Mouse (Mus musculus): Measurements from ENCODE around the gene Gm13769.
"Not testable (repeated sequence)": the region's sequence is repeated elsewhere in the genome, so short reads cannot be mapped to it uniquely, and the experiment has no call there.

Gene Gm13769

DNA sequence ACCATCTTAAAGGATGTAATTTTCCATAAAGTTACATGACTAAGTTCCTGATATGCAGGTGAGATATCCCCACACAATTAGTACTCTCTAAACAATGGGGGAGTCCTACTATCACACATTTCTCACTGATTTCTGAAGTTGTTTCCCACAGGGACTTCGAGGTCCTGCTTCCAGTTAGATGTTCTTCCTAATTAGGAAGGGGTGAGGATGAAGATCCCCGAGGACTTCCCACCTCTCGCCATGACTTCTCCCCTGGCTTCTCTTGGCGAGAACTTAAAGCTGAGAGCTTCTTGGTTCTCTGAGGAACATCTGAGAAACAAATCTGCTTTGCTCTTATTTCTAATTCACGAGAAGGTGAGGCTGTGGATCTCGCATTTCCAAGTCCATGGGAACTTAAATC, at the start of gene Gm13769:
Gene Gm13769, plus strand, starts transcription at position 301 of the 400 bp plus-strand sequence.
- in situ Hi-C loops (cut with MseI, MboI): not testable (repeated sequence)

DNA sequence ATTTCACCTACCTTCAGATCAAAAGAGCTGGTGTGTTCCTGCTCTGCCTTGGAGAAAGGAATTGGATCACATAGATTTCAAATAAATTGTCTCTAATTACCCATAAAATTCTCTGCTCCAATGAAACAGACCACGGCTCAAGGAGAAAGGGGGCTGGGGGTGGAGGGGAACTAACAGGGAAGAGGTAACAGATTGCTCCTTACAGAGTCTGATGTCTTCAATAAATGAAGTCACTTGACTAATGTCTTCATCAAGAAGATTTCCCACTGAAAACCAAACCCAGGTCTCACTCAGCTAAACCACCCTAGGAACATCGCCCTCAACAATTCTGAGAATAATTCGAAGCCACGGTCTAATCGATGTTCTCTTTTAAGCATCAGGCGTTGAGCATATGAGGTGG, 29.3 kb upstream of the Gm13769 start, which contains the start of gene Olfr1272:
Gene Olfr1272, minus strand, starts transcription at position 101 of the 400 bp plus-strand sequence.
- in situ Hi-C loops (cut with MseI, MboI): no loop called here

DNA sequence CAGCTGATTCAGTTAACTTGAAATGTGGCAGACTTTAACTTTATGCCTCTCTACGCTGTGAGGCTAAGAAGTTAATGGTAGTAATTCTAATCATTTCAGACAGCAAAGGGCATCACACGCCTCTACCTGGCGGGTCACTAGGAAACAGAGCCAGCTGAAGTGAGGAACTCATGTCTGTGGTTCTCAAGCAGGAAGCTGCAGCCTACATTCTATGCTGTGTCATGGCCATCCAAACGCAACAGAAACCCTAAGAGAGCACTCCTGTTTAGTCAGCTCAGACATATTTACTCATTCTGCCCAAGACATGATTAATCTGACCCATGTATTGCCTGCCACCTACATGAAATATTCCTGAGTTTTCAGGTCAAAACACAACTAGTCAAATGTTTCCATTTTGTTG, 24.7 kb downstream of the Gm13769 start:
- in situ Hi-C loops (cut with MseI, MboI): not testable (repeated sequence)

DNA sequence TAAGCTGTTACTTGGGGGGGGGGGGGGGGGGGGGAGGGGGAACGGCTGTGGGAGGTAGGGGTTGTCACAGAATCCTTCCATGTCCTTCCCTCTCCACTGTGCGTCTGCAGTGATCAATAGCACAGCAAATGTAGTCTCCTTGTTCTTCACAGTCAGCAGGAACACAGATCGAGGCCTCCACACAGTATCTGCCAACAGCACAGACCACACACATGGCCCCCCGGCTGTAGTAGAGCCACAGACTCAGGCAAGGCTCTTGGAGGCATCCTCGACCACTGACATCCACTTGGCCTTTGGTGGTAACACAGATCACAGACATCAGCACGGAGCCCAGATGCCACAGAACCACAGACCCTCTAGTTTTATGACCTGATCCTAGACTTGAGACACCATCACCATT, 29.0 kb downstream of the Gm13769 start:
- in situ Hi-C loops (cut with MseI, MboI): not testable (repeated sequence)

DNA sequence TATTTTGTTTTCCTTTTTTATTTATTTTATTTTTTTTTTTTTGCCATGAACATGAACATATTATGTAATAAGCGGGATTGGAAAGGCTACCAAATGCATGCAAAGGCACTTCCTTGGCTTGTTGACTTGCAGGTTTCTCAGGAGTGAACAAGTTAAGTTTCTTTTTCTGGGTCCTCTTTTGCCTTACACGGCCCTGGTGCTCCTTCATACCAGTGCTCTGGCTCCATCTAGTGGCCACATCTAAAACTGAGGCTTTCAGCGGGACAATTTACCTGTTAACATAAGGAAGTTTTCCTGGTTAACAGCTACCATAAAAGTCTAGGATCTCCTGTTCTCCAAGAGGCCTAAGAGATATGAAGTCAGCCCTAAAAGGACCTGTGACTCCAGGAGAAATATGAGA, 29.5 kb downstream of the Gm13769 start:
- in situ Hi-C loops (cut with MseI, MboI): not testable (repeated sequence)

DNA sequence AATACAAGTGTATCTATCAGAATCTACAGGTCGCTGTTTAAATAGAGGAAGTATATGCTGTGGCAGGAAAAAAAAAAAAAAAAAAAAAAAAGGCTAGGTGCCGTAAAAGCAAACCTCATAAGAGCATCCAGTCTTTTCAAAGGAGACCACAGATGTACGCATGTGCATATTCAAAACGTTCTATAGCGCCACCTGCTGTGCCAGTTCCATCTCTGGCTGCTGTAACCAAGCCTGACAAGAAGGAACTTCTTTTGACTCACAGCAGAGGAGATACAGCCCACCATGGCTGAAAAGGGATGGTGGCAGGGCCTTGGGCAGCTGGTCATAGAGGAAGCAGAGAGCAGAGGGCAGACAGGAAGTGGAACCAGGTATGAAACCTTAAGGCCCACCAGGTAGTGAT, 37.2 kb downstream of the Gm13769 start:
- in situ Hi-C loops (cut with MseI, MboI): not testable (repeated sequence)

DNA sequence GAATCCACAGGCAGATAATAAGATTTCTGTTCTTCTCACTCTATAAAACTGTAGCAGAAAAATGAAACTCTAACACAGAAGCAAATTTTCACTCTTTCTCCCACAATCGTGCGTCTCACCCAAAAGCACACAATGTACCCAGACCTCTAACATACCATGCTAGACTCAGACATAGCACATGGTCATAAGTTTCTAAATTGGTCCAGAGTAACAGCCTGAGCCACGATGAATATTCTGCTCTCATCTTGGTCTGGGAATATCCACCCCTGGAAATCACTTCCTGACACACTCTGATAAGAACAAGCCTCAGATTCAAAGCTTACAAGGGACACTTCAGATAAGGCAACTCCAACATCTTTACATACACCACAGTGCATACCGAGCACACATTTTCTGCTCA, 38.2 kb downstream of the Gm13769 start:
- in situ Hi-C loops (cut with MseI, MboI): not testable (repeated sequence)
